Mouse (Mus musculus): ENCODE measurements around the gene Nupl1.

GRCm38 (mm10) chr14:60219886-60220285, 31.3 kb downstream of the Nupl1 start:
- TF ChIP-seq POLR2A (IDR thresholded peaks at IDR 0.05; ENCODE audit: borderline replicate concordance, control insufficient read depth, low read depth, low read length): no peak
- TF ChIP-seq CTCF (IDR thresholded peaks at IDR 0.05; ENCODE audit: control insufficient read depth, insufficient read depth, low read length): no peak
